Mouse (Mus musculus) embryonic facial prominence, embryonic 10.5 days (tissue): ENCODE measurements at regions not wholly inside any gene's neighbourhood (a gene's known extent, or its start where the extent isn't known, plus 50 kb on each side); places are given as distances from the start of the nearest gene placed in this dataset.

Experiments
- DNase-seq: peaks from one replicate; pipeline ENCODE4 v3.0.0-alpha.2; 2017; ENCODE audit warnings: low spot score
- H3K27ac ChIP-seq: fragments of 300-500 bp; sonication (generic); replicated peaks from 2 replicates; pipeline ENCODE4 v1.5.1; 2016; ENCODE audit warnings: mild to moderate bottlenecking
- H3K27me3 ChIP-seq: fragments of 300-500 bp; sonication (generic); replicated peaks from 2 replicates; pipeline ENCODE4 v1.6.1; 2016; ENCODE audit warnings: low read depth, mild to moderate bottlenecking; ENCODE audit not compliant: poor library complexity, severe bottlenecking
- H3K36me3 ChIP-seq: fragments of 300-500 bp; sonication (generic); replicated peaks from 2 replicates; pipeline ENCODE4 v1.6.1; 2016; ENCODE audit warnings: mild to moderate bottlenecking, moderate library complexity
- H3K4me1 ChIP-seq: fragments of 300-500 bp; sonication (generic); 2 replicates; pipeline ENCODE4 v1.6.1; 2016
- H3K4me3 ChIP-seq: fragments of 300-500 bp; sonication (generic); 2 replicates; pipeline ENCODE4 v1.5.1; 2016; ENCODE audit warnings: mild to moderate bottlenecking, moderate library complexity
- H3K9me3 ChIP-seq: fragments of 300-500 bp; sonication (generic); 2 replicates; pipeline ENCODE4 v1.6.1; 2016; ENCODE audit warnings: mild to moderate bottlenecking
- WGBS: fragments of 180-500 bp; shearing (Covaris S2); methylation state at CpG from one replicate; pipeline ENCODE4 v1.1.7; 2016; 5-methylcytosine and 5-hydroxymethylcytosine counted together

DNA sequence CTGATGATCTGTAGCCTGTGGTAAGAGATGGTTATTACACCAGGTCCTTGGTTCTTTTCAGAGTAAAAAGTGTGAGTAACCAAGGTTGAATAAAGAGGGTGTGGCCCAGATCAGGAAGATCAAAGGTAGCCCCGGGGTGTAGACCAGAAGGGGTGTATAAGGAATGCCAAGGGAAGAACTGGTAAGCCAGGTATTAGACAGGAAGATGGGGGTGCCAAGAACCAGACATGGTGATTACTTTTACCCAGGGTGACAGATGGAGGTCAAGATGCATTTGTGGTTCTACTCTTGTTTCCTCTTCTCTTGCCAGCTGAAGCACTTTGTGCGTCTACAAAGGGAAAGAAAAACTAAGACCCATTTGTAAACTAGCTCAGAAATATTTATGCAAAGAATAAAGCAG, 420.3 kb downstream of the Cd109 start:
- Histone ChIP-seq H3K36me3 (no peaks in the 10 kb centered on the region), H3K9me3 (no peaks in the 10 kb centered on the region), H3K27ac (no peak overlapping the region), H3K4me1 (no peaks in the 10 kb centered on the region), H3K27me3 (no peaks in the 10 kb centered on the region), H3K4me3 (no peak overlapping the region)
- no peak for DNase-seq
- WGBS, result 78% methylated on average over 2 of the region's 2 CpGs

DNA sequence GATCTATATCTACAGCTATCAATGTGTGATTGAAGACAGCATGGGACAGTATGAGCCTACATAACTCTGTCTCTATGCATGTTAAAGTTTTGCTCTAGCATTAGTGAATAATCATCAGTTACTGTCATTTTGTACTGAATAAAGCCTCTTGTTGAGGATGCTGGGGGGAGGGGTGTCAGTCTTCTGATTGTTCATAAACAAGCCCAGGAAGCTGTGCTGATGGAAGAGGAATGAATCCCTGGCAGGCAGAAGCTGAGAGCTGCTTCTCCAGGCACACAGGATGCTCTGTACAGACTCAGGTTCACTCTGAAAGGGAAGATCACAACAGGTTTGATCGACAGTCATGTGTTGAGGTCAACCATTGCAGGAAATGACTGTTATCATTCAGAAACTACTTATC, 421.7 kb downstream of the Cd109 start:
- no peak for DNase-seq
- H3K4me3 ChIP-seq, result no peak overlapping the region
- no peak overlapping the region for H3K27ac ChIP-seq
- no peaks in the 10 kb centered on the region for H3K9me3 ChIP-seq
- H3K4me1 ChIP-seq, result no peaks in the 10 kb centered on the region
- no peaks in the 10 kb centered on the region for H3K36me3 ChIP-seq
- no peaks in the 10 kb centered on the region for H3K27me3 ChIP-seq
- 74% methylated on average over 1 of the region's 1 CpGs for WGBS

DNA sequence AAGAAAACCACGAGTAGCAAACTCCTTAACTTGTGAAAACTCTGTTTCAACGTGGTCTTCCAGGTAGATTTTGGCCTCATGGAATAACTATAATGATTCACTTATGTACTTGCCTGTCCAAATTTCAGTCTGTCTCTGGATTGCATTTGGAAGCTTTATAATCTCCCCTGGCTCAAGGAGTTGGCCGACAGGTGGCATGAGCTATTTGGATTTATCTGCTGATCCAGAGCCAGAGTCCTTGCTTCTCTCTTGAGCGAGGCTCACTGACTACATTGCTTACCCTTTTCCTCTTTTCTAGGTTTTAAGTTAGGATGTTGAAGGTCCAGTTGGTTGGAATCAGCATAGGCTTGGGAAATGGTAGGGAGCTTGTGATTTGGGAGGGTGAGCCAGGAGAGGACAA, 423.6 kb downstream of the Cd109 start:
- no peaks in the 10 kb centered on the region for H3K4me1 ChIP-seq
- no peaks in the 10 kb centered on the region for H3K9me3 ChIP-seq
- no peaks in the 10 kb centered on the region for H3K27me3 ChIP-seq
- H3K27ac ChIP-seq, result no peak overlapping the region
- no peak overlapping the region for H3K4me3 ChIP-seq
- 85% methylated on average over 4 of the region's 4 CpGs for WGBS
- H3K36me3 ChIP-seq, result no peaks in the 10 kb centered on the region
- no peak for DNase-seq

DNA sequence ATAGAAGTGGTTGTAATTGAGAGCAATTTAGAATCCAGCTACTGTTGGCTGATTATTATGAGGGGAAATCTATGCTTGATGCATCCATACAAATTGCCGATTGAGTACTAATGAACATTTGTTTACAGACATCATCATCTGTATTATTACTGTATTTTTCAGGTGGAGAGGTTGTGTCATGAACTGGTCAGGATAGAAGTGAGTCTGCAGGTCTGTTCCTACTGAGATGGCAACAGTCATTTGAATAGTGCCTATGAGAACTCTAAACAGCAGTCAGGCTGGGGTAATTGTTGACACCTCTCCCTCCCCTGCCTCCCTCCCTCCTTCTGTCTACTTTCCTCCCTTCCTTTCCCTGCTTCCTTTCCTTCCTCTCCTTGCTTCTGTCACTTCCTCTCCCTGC, 429.0 kb downstream of the Cd109 start:
- Histone ChIP-seq H3K36me3 (no peaks in the 10 kb centered on the region), H3K4me1 (no peaks in the 10 kb centered on the region), H3K27ac (no peak overlapping the region), H3K4me3 (no peak overlapping the region), H3K9me3 (no peaks in the 10 kb centered on the region), H3K27me3 (no peaks in the 10 kb centered on the region)
- WGBS, result 94% methylated on average over 1 of the region's 1 CpGs
- no peak for DNase-seq

DNA sequence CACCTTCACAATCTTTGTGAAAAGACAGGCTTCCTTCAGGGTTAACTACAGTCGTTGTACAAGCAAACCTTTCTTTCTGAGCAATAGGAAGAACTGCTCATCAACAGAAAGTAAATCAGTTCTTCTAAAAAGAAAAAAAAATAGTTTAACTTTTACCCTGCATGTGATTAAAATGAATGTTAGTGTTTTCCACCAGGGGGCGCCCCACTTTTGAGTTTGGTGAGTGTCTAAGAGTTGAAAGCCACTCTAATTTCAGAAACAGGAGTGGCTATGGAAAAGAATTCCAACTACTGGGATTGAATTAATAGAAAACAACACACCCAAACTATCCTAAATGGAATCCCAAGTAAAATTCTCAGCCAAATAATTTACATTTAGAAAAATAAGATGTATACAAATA, 430.0 kb downstream of the Cd109 start:
- no peaks in the 10 kb centered on the region for H3K4me1 ChIP-seq
- no peaks in the 10 kb centered on the region for H3K9me3 ChIP-seq
- H3K27ac ChIP-seq, result no peak overlapping the region
- no peak overlapping the region for H3K4me3 ChIP-seq
- no peaks in the 10 kb centered on the region for H3K27me3 ChIP-seq
- DNase-seq, result peak; percentile 51
- WGBS, result 10% methylated on average over 2 of the region's 2 CpGs
- no peaks in the 10 kb centered on the region for H3K36me3 ChIP-seq

DNA sequence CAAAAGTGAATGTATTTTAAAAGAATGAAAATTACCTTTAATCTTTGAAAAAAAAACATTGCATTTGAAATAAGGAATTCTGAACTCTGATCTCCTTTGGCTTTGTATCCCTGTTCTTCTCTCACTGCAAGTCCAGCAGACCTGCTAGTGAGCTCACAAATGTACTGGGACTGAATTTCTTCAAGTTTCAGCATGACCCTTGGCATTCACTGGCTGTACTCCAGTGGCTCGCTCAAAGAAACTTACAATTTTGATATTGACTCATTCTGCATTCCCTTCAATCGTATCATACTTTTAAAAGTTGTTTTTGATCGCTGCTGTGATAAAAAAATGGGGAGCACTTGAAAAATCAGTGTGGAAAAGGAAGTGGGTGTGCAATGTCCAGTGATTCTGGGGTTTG, 456.6 kb downstream of the Cd109 start:
- H3K9me3 ChIP-seq, result no peaks in the 10 kb centered on the region
- 84% methylated on average over 3 of the region's 3 CpGs for WGBS
- DNase-seq, result no peak
- no peaks in the 10 kb centered on the region for H3K36me3 ChIP-seq
- no peak overlapping the region for H3K4me3 ChIP-seq
- no peaks in the 10 kb centered on the region for H3K27me3 ChIP-seq
- no peak overlapping the region for H3K27ac ChIP-seq
- no peaks in the 10 kb centered on the region for H3K4me1 ChIP-seq

DNA sequence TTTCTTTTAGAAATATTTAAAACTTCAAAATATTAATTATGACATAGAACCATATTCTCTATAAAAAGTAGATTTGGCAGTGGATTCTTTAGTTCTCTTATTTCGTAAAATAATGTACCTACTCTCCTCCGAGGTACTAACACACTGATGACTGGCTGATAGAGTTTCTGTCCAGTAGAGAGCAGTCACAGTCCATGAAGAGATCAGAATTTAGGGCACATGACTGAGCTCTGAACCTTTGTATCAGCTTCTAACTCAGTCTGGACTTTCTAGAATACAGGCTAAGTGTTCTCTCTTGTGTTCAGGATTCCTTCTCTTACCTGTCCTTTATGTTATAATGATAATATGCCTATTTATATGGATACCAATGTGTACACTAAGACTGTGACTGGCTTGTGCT, 494.3 kb downstream of the Cd109 start:
- no peaks in the 10 kb centered on the region for H3K9me3 ChIP-seq

DNA sequence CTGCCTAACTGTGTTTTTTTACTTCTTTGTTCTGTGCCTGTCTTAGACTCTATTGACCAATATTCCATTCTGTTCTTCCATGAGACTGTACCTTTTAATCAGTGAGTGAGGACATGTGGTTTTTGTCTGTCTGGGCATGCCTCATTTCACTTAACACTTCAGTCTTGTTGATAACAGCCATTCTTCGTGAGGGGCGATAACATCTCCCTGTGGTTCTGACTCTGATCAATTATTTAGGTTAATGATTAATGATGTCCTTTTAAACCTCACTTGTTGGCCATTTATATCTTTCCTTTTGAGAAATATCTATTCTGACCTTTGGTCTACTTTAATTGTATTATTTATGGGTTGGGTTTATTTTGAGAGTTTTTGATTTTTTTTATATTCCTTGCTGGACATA, 496.0 kb downstream of the Cd109 start:
- Histone ChIP-seq H3K36me3 (no peaks in the 10 kb centered on the region), H3K9me3 (no peaks in the 10 kb centered on the region), H3K27me3 (no peaks in the 10 kb centered on the region), H3K27ac (no peak overlapping the region), H3K4me1 (no peaks in the 10 kb centered on the region), H3K4me3 (no peak overlapping the region)
- no peak for DNase-seq
- 80% methylated on average over 2 of the region's 2 CpGs for WGBS

More for the DNA sequence above, 494.3 kb downstream of the Cd109 start:
- DNase-seq, result no peak
- Histone ChIP-seq H3K4me1 (no peaks in the 10 kb centered on the region), H3K4me3 (no peak overlapping the region), H3K27ac (no peak overlapping the region), H3K36me3 (no peaks in the 10 kb centered on the region), H3K27me3 (no peaks in the 10 kb centered on the region)
- WGBS, result 69% methylated on average over 2 of the region's 2 CpGs

DNA sequence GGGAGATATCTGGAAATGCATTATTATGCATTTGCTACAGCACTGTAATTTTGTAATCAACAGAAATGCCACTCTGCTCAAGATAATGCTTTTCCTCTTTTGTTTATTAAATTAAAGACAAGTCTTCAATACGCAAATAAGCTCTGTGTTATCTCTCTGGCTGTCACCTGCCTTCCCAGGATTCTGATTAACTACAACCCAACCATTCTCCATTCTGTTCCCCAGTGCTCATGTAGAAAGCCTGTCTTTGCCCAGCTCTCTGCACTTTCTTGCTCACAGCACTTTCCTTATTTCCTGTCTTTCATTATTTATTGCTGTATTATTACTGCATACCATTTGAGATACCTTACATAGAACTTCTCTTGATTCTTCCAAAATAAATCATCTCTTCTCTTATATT, 525.6 kb downstream of the Cd109 start:
- Histone ChIP-seq H3K4me1 (no peaks in the 10 kb centered on the region), H3K9me3 (no peaks in the 10 kb centered on the region), H3K27me3 (no peaks in the 10 kb centered on the region), H3K36me3 (no peaks in the 10 kb centered on the region), H3K27ac (no peak overlapping the region), H3K4me3 (no peak overlapping the region)
- DNase-seq, result no peak
- 88% methylated on average over 1 of the region's 1 CpGs for WGBS

DNA sequence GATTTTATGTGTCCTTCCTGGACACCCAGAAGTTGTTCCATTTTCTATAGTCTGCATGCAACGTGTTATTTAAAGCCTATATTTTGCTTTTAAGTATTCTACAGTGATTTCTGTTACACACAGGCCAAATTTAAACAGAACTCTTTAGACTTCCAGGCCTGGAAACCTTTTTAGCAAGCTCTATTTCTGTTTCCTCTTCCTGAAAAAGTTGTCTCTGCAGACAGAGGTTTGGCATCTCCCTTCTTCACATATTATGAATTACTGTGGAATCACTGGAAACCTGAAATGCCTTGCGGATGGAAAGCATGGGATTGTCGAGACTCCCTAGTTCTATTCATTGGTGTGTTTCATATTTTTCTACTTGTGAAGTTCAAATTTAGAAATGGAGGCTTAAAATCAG, 530.7 kb downstream of the Cd109 start:
- no peaks in the 10 kb centered on the region for H3K4me1 ChIP-seq
- H3K36me3 ChIP-seq, result no peaks in the 10 kb centered on the region
- no peak for DNase-seq
- H3K9me3 ChIP-seq, result no peaks in the 10 kb centered on the region
- H3K27me3 ChIP-seq, result no peaks in the 10 kb centered on the region
- 83% methylated on average over 3 of the region's 3 CpGs for WGBS
- no peak overlapping the region for H3K4me3 ChIP-seq
- H3K27ac ChIP-seq, result no peak overlapping the region

DNA sequence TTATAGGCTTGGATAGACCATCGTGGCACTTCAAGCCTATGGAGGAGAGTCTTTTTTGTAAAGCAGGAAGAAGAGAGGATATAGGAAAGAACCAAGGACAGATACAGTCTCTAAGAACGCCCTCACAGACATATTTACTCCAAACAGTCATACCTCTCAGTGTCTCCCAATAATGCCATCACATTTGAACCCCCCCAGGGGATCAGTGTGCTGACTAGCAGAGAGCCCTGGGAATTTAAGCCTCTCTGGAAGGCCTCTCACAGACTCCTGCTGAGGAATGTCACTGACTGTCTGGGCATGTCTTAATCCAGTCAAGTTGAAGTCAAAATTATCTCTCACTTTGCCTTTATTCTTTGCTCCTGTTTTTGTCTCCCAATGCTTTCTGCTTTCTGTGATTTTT, 550.2 kb downstream of the Cd109 start:
- Histone ChIP-seq H3K4me1 (no peaks in the 10 kb centered on the region), H3K27me3 (no peaks in the 10 kb centered on the region), H3K27ac (no peak overlapping the region), H3K4me3 (no peak overlapping the region), H3K9me3 (no peaks in the 10 kb centered on the region), H3K36me3 (no peaks in the 10 kb centered on the region)
- peak; percentile 25 for DNase-seq
- 62% methylated on average over 2 of the region's 2 CpGs for WGBS

DNA sequence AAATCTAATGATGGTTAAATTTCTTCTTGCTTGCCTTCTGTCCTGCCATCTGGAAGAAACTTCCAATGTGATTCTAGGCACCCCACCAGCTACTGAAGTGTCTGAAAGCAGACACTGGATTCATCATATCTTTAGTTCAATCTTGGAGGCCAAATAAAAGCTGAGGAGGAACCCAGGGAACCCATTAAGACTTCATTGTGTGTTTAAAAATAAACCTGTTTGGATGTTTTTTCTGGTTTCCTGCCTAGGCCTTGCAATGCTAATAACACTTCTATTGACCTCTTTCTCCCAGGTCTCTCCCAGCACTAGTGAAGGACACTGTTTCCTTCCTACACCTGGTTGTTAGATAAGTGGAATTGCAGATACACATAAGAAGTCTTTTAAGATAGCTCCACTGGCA, 545.6 kb downstream of the Col12a1 start:
- no peaks in the 10 kb centered on the region for H3K36me3 ChIP-seq
- no peaks in the 10 kb centered on the region for H3K9me3 ChIP-seq
- no peaks in the 10 kb centered on the region for H3K27me3 ChIP-seq
- DNase-seq, result no peak
- no peak overlapping the region for H3K4me3 ChIP-seq
- no peak overlapping the region for H3K27ac ChIP-seq
- H3K4me1 ChIP-seq, result no peaks in the 10 kb centered on the region

DNA sequence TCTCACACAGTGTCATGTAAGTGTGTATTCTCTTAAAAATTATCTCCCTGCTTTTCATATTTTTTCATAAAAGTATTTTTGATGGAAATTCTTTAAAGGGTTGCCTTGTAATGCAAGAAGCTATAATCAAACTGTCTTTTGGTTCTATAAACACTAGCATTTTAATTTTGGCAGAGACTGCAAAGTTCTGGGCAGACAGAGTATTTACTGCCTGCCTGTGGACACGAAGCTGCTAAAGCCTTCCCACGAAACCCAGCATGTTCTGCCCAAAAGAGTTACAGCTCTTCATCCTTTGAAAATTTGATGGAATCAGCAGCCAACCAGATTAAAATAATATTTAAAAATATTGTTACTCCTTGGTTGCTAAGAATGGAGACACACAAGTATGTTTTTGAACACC, 538.7 kb downstream of the Col12a1 start:
- 92% methylated on average over 2 of the region's 2 CpGs for WGBS
- Histone ChIP-seq H3K4me1 (no peaks in the 10 kb centered on the region), H3K27ac (no peak overlapping the region), H3K27me3 (no peaks in the 10 kb centered on the region), H3K4me3 (no peak overlapping the region), H3K9me3 (no peaks in the 10 kb centered on the region), H3K36me3 (no peaks in the 10 kb centered on the region)
- DNase-seq, result no peak

DNA sequence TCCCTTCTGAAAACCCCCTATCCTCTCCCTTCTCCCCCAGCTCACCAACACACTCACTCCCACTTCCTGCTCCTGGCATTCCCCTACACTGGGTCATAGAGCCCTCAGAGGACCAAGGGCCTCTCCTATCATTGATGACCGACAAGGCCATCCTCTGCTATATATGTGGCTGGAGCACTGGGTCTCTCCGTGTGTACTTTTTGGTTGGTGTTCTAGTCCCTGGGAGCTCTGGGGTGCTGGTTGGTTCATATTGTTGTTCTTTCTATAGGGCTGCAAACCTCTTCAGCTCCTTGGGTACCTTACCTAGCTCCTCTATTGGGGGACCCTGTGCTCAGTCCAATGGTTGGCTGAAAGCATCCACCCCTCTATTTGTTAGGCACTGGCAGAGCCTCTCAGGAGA, 523.2 kb downstream of the Col12a1 start:
- DNase-seq, result no peak
- WGBS, result 89% methylated on average over 2 of the region's 2 CpGs

More for the DNA sequence above, 523.2 kb downstream of the Col12a1 start:
- H3K27ac ChIP-seq, result no peak overlapping the region
- no peaks in the 10 kb centered on the region for H3K36me3 ChIP-seq
- H3K4me3 ChIP-seq, result no peak overlapping the region
- H3K9me3 ChIP-seq, result no peaks in the 10 kb centered on the region
- no peaks in the 10 kb centered on the region for H3K4me1 ChIP-seq
- no peaks in the 10 kb centered on the region for H3K27me3 ChIP-seq
